Mouse (Mus musculus) liver, adult 2 months (tissue): ENCODE measurements around the gene Npy1r.

Experiments used
- CTCF ChIP-seq: fragments of 200-500 bp; IDR thresholded peaks from 2 replicates; pipeline ENCODE4 v1.5.1; 2011; ENCODE audit warnings: low read depth, low read length, control low read depth
- POLR2A ChIP-seq: fragments of 200-500 bp; IDR thresholded peaks from 2 replicates; pipeline ENCODE4 v1.6.1; 2011; ENCODE audit warnings: low read length, control low read depth; ENCODE audit not compliant: insufficient read depth; ENCODE audit errors: extremely low read depth

GRCm38 (mm10) chr8:66688799-66689198, 8.2 kb upstream of the Npy1r start:
- TF ChIP-seq CTCF (no peak), POLR2A (no peak)
